Mouse (Mus musculus) bone marrow, adult 2 months (tissue): ENCODE data around the gene Hpgd. TPM values are rescaled to one million over a fixed set of nuclear protein-coding genes. Genes with fewer than 3 reads are reported as not detected.

Experiments
- H3K27ac ChIP-seq: fragments of 200-500 bp; 2 replicates; pipeline ENCODE4 v1.5.1; 2012; ENCODE audit warnings: low read depth, mild to moderate bottlenecking, control low read depth, inconsistent platforms, low read length; ENCODE audit not compliant: control insufficient read depth, poor library complexity, insufficient read depth
- H3K4me1 ChIP-seq: fragments of 200-500 bp; 2 replicates; pipeline ENCODE4 v1.6.1; 2011; ENCODE audit warnings: low read length; ENCODE audit not compliant: control insufficient read depth, insufficient read depth
- H3K4me3 ChIP-seq: fragments of 200-500 bp; replicated peaks from 2 replicates; pipeline ENCODE3; 2011; ENCODE audit warnings: mild to moderate bottlenecking, low read depth, low read length, control low read depth; ENCODE audit not compliant: control insufficient read depth
- CTCF ChIP-seq: fragments of 200-500 bp; IDR thresholded peaks from 2 replicates; pipeline ENCODE4 v1.5.1; 2011; ENCODE audit warnings: low read length, control low read depth; ENCODE audit not compliant: control insufficient read depth, insufficient read depth
- POLR2A ChIP-seq: fragments of 200-500 bp; IDR thresholded peaks from 2 replicates; pipeline ENCODE4 v1.6.1; 2011; ENCODE audit warnings: low read depth, mild to moderate bottlenecking, control low read depth, low read length, borderline replicate concordance; ENCODE audit not compliant: control insufficient read depth
- WGBS: fragments of 180-500 bp; shearing (Covaris S2); methylation state at CpG from one replicate; pipeline ENCODE4 v1.1.7; 2018; 5-methylcytosine and 5-hydroxymethylcytosine counted together
- polyA plus RNA-seq: library from polyadenylated mRNA; stranded (reverse); fragments of >200 nt; gene quantifications from 2 replicates; pipeline ENCODE4 v1.2.4, GENCODE M21; 2011; ENCODE audit warnings: low replicate concordance; ENCODE audit not compliant: missing spikeins, insufficient read depth, insufficient read length

The Hpgd gene
- polyA plus RNA-seq, 1 experiment = 15.9 TPM

DNA sequence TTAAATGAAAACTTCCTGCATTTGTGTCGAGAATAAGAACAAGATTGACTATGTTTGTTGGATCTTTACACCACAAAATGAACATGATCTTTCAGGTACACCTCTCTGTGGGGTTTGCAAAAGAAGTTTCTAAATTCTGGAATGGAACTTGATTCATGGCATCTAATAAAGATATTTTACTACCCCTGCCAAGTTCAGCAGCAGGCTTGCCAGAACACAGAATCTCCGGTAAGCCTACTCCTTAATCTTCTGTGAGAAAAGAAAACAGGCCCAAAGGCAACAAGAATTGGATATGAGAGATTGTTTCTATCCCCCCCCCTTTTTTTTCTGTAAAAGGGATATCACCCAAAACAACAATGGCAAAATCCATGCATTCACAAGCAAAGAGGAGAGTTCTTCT, 49.6 kb downstream of the Hpgd start:
- no peak overlapping the region for H3K4me3 ChIP-seq
- 74% methylated on average over 2 of the region's 2 CpGs for WGBS
- H3K27ac ChIP-seq = no peak overlapping the region
- TF ChIP-seq POLR2A = no peak
- TF ChIP-seq CTCF = no peak
- no peaks in the 10 kb centered on the region for H3K4me1 ChIP-seq

- Histone ChIP-seq H3K4me3 (no peak overlapping the region), H3K4me1 (no peaks in the 10 kb centered on the region), H3K27ac (no peak overlapping the region)
- TF ChIP-seq POLR2A (no peak), CTCF (no peak)
- WGBS = 58% methylated on average over 1 of the region's 1 CpGs
Measured at GRCm38 (mm10) chr8:56344359-56344758, 50.0 kb downstream of the Hpgd start.

- 76% methylated on average over 5 of the region's 5 CpGs for WGBS
- Histone ChIP-seq H3K4me1 (no peaks in the 10 kb centered on the region), H3K4me3 (no peak overlapping the region), H3K27ac (no peak overlapping the region)
- TF ChIP-seq CTCF = no peak
- TF ChIP-seq POLR2A = no peak
Measured at GRCm38 (mm10) chr8:56345641-56346420, 51.4 kb downstream of the Hpgd start.

DNA sequence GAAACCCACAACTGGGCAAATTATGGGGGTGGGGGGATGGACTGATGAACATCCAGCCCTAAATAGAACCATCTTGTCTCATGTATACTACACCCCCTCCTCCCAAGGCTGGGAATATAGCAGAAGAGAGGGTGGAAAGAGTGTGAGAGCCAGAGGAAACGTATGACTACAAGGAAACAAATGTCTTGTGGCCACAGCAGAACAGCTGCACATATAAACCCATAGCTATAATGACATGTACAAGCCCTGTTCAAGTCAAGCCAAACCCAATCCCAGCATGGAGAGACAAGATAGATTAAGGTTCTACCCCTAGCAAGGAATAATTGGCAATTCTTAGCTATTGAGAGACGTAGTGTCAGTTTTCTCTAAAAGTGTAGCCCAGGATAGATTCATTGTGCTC, 68.8 kb downstream of the Hpgd start:
- Histone ChIP-seq H3K4me3 (no peak overlapping the region), H3K27ac (no peak overlapping the region), H3K4me1 (no peaks in the 10 kb centered on the region)
- 70% methylated on average over 2 of the region's 2 CpGs for whole genome bisulfite sequencing
- TF ChIP-seq CTCF (no peak), POLR2A (no peak)
